Mouse (Mus musculus): ENCODE data around the gene Prickle2.

The Prickle2 gene

DNA sequence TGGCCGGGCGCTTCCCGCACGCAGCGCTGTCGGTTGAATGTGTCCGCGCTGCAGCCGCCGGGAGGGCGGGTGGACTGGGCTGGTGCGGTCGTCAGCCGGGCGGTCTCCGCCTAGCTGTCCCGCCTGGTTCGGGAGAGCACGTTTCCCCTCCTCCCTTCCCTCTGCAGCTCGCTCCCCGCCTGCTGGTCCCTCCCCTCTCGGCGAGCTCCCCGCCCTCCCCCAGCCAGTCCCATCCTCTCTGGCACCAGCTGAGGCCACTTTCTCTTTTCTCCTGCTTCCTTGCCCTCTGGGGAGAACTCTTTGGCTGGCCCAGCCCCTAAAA is at the start of gene Prickle2:
Gene Prickle2, minus strand, starts transcription at position 11 of the 322 bp plus-strand sequence.
- DNase-seq (ENCODE audit: low read depth) = no peak

DNA sequence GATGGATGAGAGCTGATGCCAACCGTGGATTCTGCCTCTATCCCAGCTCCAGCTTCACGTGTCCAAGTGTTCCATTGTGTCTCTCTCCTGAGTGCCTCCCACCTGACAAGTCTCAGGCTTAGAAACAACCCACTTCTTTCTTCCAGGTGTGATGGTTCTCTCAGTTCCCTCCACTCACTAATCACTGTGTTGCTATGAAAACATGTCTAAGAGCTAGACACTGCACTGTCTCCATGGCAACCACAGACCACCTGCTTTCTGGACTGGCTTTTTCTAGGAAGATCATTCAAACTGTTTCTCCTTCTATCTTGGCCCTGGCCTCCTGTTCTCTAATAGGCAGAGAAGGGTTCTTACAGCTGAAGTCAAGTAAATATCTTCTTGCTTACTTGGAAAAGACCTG is 46.8 kb upstream of the Prickle2 start:
- DNase-seq (ENCODE audit: low read depth) = no peak

DNA sequence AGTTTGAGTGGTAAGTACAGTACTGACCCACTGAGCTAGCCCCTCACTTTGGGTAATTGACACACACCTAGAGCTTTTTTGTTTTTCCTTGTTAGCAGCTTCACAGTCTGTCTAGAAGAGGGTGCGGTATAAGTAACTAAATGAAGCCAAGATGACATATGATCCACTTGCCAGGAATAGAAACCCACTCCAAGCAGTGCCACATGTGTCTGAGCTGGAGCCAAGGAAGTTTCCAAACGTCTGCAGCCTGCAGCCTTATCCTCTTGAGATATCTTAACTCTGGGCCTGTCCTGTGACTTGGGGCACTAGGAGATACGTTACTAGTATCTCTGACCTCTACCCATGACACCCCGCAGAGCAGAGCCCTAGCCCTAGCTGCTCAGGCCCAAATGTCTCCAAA is 43.5 kb upstream of the Prickle2 start:
- no peak for DNase-seq (ENCODE audit: low read depth)

DNA sequence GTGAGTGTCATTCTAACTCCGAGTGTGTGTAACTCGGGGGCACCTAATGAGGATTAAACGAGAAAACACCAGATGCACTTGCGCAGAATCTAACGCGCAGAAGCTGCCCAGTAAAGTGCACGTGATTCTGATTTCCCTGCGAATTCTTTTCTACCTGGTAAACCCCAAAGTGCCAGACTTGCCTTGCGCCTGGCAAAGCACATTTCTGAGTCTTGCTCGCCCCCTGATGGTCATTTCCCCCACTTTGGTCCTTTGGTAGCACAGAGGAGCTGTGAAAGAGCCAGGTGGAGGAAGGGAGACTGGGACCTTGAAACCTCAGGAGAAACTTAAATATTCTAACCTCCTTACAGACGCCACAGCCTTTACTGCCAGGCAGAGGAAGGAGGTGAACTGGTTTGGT is 37.6 kb upstream of the Prickle2 start:
- no peak for DNase-seq (ENCODE audit: low read depth)

DNA sequence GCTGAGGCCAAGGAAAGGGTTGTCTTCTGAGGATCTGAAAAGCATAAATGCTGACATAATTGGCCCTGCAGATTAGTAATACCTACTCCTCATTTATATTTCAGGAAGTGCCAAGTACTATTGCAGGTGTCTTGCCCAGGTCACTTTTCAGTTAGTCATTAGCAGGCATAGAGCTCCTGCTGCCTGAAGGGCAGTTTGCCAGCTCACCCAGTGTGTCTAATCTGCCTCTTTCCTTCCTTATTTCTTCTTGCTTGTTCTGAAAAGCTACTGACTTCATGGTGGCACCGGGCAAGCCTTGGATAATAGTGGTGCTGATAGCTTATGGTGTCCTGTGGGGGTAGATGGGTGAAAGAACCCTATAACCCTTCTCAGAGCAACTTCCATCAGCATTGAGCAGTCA is 31.2 kb upstream of the Prickle2 start:
- no peak for DNase-seq (ENCODE audit: low read depth)

DNA sequence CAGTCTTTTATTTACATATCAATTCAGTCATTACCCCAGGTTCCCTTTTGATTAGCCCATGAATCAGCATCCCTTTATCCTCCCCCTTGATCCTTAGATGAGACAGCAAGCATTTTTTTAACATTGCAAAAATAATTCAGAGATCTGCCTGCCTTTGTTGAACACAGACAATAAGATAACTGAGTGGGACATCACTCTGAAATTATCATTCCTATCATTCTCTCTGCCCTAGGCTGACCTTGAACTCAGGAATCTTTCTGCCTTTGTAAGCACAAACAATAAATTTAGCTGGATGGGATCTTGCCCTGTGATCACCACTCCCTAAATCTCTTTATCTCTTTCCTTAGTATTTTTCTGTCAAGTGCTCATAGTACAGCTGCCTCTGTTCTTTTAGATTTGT is 27.7 kb upstream of the Prickle2 start:
- no peak for DNase-seq (ENCODE audit: low read depth)

DNA sequence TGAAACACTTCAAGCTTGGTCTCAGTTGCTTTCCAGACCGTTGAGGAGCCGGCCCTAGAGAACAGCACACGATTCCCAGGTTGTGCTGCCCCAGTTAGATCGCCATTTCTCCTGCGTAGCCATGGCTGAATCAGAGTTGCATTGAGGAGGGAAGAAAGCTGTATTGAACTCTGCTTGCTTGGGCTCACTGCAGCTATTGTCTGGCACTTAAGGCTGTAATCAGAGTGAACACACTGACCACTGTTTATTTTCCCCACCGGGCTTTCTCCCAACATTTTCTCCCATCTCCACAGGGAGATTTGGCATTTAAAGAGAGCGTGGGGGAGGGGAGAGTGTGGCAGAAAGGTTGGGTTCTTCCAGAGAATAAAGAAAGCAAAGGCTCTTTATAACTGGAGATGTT is 22.6 kb upstream of the Prickle2 start:
- no peak for DNase-seq (ENCODE audit: low read depth)

DNA sequence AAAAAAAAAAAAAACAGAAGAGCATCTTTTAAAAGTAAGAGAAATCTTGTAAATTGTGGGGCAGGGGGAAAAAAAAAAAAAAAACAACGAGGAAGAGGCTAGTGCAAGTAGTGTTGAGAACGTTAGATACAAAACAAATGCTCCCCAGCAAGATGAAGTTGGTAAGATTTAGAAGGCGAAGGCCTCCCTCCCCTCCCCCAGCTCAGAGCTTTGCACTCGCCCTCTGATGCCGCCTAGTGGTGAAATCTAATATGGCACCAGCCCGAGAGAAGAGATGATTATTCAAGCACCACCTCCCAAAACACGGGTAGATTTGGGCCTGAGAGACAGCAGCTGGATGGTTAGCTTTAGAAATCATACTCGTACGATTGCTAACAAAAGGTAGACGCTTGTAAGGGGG is 22.1 kb upstream of the Prickle2 start:
- peak; percentile 38 for DNase-seq (ENCODE audit: low read depth)

DNA sequence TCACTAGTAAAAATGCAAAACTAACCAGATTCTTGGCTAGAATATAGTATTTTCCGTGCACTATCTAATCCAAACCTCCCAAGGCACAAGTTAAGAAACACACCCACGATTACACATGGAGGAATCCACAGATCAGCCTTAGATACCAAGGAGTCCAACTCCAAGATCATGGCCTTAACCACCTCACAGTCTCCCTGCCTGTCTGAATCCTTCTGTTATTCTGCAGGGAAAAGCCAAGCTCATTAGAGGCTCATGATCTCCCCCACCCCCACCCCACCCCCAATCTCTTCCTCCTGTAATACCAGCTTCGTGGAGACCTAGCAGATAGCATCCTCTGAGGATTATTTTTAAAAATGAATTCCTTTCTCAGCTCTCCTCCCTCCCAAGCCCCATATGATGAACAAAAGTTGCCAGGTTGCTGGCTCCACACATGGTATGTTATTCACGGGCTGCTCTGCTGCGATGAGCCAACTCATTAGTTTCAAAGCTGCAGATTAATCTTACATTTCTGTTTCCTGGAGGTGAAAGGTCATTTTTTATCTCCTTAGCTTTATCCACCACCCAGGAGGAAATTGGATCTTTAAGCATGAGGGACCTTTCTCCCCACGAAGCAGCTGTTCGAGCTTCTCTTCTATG is 21.5 kb upstream of the Prickle2 start:
- no peak for DNase-seq (ENCODE audit: low read depth)

DNA sequence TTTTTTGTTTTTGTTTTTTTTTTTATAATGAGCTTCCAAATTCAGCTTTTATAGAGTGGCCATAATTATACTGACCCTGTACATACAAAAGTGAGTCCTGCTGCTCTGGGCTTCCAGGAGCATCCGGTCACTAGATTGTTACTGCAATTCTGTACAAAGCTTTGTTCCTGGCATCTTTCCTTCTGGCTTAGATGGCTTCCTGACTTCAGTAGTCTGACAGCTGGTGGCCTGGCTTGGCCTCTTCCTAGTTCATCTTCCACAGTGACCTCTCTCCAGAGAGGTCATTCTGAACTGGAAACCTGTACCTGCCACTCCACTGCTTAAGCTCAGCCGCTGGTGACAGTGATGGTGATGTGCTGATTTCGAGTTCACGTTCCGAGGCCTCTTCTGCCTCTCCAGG is 20.2 kb upstream of the Prickle2 start:
- DNase-seq (ENCODE audit: low read depth) = no peak

DNA sequence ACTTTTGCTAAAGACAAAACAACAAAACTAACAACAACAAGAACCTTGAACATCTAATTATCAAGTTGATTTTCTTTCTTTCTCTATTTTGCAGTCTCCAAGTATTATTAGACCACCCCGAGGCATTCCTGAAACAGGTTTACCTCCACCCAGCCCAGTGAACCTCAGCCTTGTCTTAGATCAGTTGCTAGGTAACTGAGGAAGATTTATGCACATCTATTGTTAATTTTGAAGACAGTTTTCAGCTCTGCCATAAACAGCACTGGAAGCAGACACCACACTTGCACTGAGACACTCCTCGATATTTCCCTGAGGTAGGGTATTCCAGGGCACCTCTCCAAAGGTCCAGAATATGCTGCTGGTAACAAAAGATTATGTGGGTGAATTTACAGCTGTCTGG is 18.4 kb upstream of the Prickle2 start:
- DNase-seq (ENCODE audit: low read depth) = no peak

DNA sequence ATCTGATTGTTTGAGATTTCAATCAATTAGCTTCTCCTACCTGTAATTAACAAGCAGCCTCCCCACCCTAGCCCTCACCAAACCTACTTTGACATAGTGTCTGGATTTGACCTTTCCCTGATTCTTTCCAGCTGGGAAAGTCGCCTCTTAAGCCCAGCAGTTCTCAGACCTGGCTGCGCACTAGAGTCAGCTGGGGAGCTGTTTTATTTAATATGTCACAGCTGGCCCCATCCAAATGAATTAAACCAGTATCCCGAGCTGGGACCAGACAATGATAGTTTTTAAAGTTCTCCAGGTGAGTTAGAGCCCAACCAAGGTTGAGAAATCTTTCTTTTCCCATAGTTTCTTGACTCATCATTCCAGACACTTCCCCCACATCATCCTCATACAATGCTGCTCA is 9.9 kb upstream of the Prickle2 start:
- DNase-seq (ENCODE audit: low read depth) = no peak

DNA sequence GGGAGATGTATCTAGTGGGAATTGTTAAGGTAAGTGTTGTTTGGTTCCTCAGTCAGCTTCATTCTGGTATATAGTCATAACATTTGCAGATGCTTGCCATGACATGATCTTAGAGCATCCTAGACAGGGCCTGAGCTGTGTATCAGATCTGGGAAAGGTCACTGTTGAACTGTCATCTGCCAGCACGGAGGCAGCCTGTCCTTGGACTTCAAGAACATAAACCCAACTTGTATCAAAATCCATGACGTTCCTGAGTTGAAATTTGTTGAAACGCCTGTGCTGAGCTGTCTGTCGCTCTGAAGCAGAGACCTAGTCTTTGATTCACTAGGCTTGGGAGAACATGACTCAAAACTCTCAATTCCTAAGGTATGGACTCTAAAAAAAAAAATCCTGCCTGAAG is 8.8 kb upstream of the Prickle2 start:
- DNase-seq (ENCODE audit: low read depth) = no peak

DNA sequence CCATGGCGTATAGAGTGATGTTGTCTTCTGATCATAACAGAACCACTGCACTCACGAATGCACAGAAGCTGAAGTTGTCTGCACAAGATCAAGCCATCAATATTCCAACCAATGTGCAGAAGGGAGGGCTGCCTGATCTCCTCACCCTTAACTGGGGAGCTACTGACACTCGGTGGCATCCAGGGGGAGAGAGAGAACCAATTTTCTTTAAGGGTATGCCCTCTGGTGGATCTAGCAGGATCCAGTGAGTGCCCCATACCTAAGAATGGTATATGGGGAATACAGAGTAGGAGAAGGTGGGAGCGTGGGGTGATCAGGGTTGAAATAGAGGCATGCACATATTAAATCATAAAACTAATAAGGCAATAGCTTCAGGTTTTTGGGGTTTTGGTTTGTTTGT is 2.2 kb upstream of the Prickle2 start:
- DNase-seq (ENCODE audit: low read depth) = no peak

DNA sequence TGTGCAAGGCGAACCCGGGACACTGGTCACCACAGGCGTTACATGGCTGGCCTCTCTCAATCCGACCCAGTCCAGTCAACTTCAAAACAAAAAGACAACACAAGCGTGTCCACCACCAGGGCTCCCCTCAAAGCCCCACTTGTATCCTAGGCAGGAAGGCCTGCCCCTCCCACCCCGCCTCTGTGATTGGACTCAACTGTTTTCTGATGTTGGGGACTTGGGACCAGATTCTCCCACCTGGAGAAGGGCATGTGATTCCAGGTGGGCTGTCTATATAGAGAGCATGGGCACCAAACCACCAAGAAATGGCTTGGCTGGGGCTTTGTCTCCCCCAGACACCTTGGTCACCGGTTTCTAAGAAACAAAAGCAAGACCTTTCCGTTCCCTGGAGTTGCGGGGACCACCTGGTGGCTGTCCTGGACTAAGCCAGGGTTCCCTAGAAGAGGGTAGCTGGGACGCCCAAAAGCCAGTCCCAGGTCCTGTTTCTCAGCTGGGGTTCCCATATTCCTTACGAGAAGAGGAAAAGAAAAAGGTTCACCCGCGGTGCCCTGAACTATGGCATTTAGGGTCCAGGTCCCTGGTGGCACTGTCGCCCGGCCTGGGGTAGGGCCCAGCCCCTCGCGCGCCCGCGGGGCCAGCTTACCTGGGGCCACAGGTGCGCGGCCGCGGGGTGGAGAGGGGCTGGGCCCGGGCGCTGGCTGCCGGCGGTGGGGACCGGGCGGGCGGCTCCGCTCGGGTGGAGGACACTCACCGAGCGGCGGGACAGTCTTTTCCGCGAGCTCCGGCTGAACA is 406 bp downstream of the Prickle2 start:
- DNase-seq (ENCODE audit: low read depth) = no peak

DNA sequence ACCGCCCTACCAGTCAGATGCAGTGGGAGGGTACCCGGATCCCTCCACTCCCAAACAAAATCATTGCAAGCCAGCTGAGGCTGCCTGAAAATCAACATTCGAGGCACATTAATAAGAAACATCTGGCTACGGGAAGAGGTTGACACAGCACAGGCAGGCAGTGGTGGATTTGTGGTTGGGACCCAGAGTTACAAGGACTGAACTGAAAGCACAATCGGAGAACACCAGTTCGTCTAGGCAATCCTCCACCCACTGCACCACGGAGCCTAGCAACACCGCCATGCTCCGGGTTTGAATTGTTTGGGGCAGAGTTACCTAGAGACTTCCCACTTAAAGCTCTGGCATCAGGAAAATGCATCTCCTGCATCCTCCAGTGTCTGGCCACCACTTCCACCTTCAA is 1.1 kb downstream of the Prickle2 start:
- no peak for DNase-seq (ENCODE audit: low read depth)

DNA sequence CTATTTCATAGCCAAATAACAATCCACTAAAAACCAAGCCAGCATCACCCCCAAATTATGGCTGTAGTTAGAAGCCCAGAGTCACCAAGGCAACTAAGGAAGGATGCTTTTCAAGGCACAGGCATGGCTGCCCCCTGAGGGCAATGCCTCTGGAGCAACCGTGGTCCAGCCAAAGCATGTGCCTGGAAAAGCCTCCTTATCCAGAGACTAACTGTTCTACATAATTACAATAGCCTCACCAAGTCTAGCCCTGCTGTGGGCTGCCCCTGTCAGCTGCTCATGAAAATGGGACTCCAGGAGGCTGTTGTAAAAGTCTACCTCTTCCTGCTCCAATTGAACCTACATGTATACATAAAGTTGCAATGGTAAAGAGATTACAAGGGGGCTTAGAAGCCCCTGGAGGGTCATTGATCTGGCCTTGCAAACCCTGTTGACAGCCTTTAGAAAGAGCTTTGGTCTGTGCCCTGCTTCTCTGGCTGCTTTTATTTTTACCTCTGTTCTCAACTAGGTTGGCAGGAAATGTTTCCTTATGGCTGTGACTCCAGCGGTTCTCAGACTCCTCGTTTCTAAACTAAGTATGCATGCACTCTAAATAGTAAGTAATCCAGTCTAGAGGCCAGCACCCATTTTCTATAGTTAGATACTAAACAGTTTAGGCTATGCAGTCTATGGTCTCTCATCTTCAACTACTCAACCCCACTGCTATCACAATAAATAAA is 6.3 kb downstream of the Prickle2 start:
- no peak for DNase-seq (ENCODE audit: low read depth)

DNA sequence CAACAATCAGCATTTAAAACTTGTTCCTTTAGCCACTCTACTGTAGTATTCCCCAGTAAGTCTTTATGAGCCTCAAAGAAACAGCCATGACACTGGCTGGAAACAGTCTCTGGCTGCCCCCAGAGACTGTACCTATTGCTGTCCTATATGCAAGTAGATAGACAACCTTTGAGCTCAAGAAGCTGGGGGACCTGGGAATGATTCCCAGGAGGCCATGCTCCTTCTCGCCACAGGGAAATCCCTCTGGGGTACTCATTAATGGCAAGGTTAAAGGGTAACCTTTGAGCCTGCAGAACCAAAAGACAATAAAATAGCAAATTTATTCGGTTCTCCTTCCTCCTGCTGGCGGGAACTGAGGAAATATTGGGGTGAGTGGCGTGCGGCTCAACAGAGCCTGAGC is 8.1 kb downstream of the Prickle2 start:
- DNase-seq (ENCODE audit: low read depth) = no peak

DNA sequence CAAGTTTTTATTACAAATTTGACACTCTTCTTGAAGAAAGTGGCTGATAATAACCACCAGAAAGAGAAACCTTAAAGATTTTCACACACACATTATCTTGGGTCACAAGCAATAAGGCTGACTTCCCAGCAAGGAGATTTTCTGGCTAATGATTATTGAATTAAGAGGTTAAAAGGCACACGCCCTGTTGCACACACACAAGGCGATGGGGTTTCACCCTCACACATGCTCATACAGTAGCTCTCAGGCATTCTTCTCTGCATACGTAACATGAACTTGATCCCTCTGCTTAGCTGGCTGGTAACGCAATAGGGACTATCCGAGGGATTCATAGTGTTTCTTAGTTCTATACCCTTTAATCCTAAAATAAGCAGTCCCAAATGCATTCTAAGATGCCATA is 18.6 kb downstream of the Prickle2 start:
- DNase-seq (ENCODE audit: low read depth) = no peak

DNA sequence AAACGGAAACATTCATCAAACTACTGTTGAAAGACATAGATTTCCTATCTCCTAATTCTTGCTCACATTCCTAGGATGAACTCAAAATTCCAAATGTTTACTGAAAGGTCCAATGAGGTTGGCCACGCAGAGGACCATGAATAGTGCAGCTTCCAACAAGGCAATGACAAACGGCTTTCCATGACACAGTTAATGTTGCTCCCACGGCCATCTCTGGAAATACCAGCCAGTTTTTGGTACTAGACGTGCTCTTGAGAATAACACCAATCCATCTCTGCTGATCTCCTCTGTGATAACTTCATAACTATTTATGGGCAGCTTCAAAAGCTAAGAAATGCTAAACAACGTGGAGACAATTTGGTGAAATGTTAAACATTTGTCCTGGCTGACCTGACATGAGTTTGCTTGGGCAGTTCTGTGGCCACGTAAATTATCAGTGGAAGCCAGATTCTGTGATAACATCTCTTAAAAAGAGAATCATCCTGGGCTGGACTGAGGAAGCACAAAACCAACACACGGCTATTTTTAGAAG is 31.5 kb downstream of the Prickle2 start:
- DNase-seq (ENCODE audit: low read depth) = peak; percentile 12

DNA sequence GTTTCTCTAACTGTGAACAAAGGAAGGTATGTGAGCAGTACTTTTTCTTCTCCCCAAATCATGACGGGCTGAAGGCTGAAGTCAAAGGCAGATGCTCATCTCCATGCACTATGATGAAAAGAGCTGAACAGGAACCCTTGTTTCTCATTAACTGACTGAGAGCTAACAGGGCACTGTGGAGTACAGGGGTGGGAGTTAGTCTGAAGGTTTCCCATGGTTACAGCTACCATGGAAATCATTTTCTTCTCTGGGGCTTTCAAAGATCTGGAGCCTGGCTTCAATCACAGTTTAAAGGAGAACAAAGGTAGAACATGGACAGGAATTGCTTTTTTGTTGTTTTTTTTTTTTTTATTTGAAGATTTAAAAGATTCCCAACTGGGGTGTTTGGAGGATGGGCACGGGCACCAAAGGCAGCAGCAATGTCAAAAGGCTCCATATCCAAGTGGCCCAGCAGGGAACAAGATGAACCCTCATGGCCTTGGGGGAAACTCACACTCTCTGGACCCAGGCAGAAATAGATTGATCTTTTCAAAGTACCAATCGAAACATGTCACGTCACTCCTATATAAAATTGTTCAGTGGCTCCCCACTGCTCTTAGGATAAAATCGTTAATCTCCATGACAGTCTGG is 35.3 kb downstream of the Prickle2 start:
- DNase-seq (ENCODE audit: low read depth) = no peak

DNA sequence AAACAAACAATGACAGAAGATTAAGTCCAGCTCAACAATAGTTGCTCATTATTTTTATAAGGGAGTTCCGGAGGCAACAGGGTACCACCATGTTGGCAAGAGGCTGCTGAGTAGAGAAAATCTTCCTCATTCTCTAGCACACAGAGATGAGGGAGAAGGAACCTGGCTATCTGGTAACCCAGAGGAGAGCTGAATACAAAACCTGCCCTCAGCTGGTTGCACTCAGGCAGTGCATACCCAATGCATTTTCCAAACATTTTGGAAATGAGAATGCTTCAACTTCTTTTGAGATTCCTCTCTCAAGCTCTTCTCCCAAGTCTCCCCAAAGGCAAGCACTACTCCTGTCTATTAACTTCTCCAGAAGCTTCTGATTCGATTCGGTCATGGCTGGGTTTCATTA is 36.3 kb downstream of the Prickle2 start:
- DNase-seq (ENCODE audit: low read depth) = no peak

DNA sequence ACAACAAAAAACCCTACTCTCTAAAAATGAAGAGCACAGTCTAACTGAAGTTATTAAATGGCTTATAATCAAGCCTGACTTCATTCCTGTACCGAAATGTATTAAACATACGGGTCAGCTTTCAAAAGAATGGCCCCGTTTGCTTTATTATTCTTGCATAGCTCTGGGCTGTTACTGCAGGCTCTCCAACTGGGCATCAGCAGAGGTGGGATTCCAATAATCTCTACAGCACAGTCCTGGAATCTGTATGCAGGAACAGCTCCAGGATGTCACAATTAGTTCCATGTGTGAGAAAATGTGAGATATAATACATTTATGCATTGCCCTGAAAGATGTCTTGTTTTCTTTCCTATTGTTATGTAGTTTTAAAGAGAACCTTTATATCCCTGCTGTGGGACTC is 38.4 kb downstream of the Prickle2 start:
- DNase-seq (ENCODE audit: low read depth) = no peak

All from 416B (cell line).